Mouse (Mus musculus): ENCODE results near the gene Gtsf1.
"Not testable (repeated sequence)": the region's sequence is repeated elsewhere in the genome, so short reads cannot be mapped to it uniquely, and the experiment has no call there.

The Gtsf1 gene

GRCm38 (mm10) chr15:103430241-103430640, at the start of gene Gtsf1:
TSS of gene Gtsf1 (minus strand) at chr15:103430470.
- DNase-seq (ENCODE audit: low spot score) = peak; percentile 44

- DNase-seq (ENCODE audit: low spot score) = no peak
Observed at GRCm38 (mm10) chr15:103479080-103479606, 48.9 kb upstream of the Gtsf1 start.

- DNase-seq (ENCODE audit: low spot score) = no peak
Observed at GRCm38 (mm10) chr15:103473769-103474168, 43.5 kb upstream of the Gtsf1 start.

GRCm38 (mm10) chr15:103473182-103473581, 42.9 kb upstream of the Gtsf1 start:
- no peak for DNase-seq (ENCODE audit: low spot score)

GRCm38 (mm10) chr15:103472265-103472664, 42.0 kb upstream of the Gtsf1 start:
- DNase-seq (ENCODE audit: low spot score) = no peak

- DNase-seq (ENCODE audit: low spot score) = no peak
Observed at GRCm38 (mm10) chr15:103471488-103472194, 41.4 kb upstream of the Gtsf1 start.

- DNase-seq (ENCODE audit: low spot score) = no peak
Observed at GRCm38 (mm10) chr15:103462539-103463261, 32.4 kb upstream of the Gtsf1 start.

- no peak for DNase-seq (ENCODE audit: low spot score)
Observed at GRCm38 (mm10) chr15:103454449-103454848, 24.2 kb upstream of the Gtsf1 start.

GRCm38 (mm10) chr15:103453551-103454218, 23.4 kb upstream of the Gtsf1 start, which contains the start of gene Nckap1l:
TSS of gene Nckap1l (plus strand) at chr15:103453794.
- DNase-seq (ENCODE audit: low spot score) = no peak

- DNase-seq (ENCODE audit: low spot score) = no peak
Observed at GRCm38 (mm10) chr15:103448369-103448768, 18.1 kb upstream of the Gtsf1 start, which contains the start of gene Gtsf2. TSS of gene Gtsf2 (minus strand) at chr15:103448469.

GRCm38 (mm10) chr15:103445966-103446365, 15.7 kb upstream of the Gtsf1 start:
- DNase-seq (ENCODE audit: low spot score) = not testable (repeated sequence)

- DNase-seq (ENCODE audit: low spot score) = no peak
Observed at GRCm38 (mm10) chr15:103427017-103427416, 3.3 kb downstream of the Gtsf1 start.

- not testable (repeated sequence) for DNase-seq (ENCODE audit: low spot score)
Observed at GRCm38 (mm10) chr15:103405586-103405985, 24.7 kb downstream of the Gtsf1 start.

- no peak for DNase-seq (ENCODE audit: low spot score)
Observed at GRCm38 (mm10) chr15:103401361-103401760, 28.9 kb downstream of the Gtsf1 start.

GRCm38 (mm10) chr15:103393577-103393976, 36.7 kb downstream of the Gtsf1 start:
- no peak for DNase-seq (ENCODE audit: low spot score)

- DNase-seq (ENCODE audit: low spot score) = no peak
Observed at GRCm38 (mm10) chr15:103388556-103389145, 41.6 kb downstream of the Gtsf1 start.

- peak; percentile 62 for DNase-seq (ENCODE audit: low spot score)
Observed at GRCm38 (mm10) chr15:103383771-103384488, 46.3 kb downstream of the Gtsf1 start.

GRCm38 (mm10) chr15:103382795-103383406, 47.4 kb downstream of the Gtsf1 start:
- DNase-seq (ENCODE audit: low spot score) = no peak

- no peak for DNase-seq (ENCODE audit: low spot score)
Observed at GRCm38 (mm10) chr15:103382075-103382474, 48.2 kb downstream of the Gtsf1 start.

GRCm38 (mm10) chr15:103378665-103379356, 51.5 kb downstream of the Gtsf1 start:
- no peak for DNase-seq (ENCODE audit: low spot score)

All from testis, postnatal 10 days (tissue).